Mouse (Mus musculus) thymus, postnatal 10 days (tissue): ENCODE data around the gene Fut7.
A peak's percentile ranks its signal among the peaks of the same experiment; 100 is the strongest.

ENCODE experiments used
- DNase-seq, 2 experiments: peaks; one replicate each; pipeline ENCODE4 v3.0.0; 2021; ENCODE audit warnings: low spot score in 2 of 2

Fut7 gene

GRCm38 (mm10) chr2:25460135-25460534, 37.1 kb downstream of the Fut7 start:
- DNase-seq = no peak

GRCm38 (mm10) chr2:25460551-25461309, 37.7 kb downstream of the Fut7 start, which contains the start of gene Paxx:
Gene Paxx (minus strand): TSS chr2:25461094.
- peak; percentile 91 to 95 for DNase-seq

- DNase-seq = no peak
These were observed 38.3 kb downstream of the Fut7 start for GRCm38 (mm10) chr2:25461407-25461806.

- no peak for DNase-seq
These were observed 40.6 kb downstream of the Fut7 start for GRCm38 (mm10) chr2:25463630-25464029.

GRCm38 (mm10) chr2:25465256-25465655, 42.2 kb downstream of the Fut7 start:
- DNase-seq = no peak

GRCm38 (mm10) chr2:25465816-25466635, 43.0 kb downstream of the Fut7 start:
- peak; percentile 74 to 83 for DNase-seq

GRCm38 (mm10) chr2:25467606-25468303, 44.7 kb downstream of the Fut7 start:
- no peak for DNase-seq

- no peak for DNase-seq
These were observed 46.2 kb downstream of the Fut7 start for GRCm38 (mm10) chr2:25468962-25469915.

GRCm38 (mm10) chr2:25469969-25470368, 46.9 kb downstream of the Fut7 start, which contains the start of gene Ptgds:
Gene Ptgds (minus strand): TSS chr2:25470046.
- DNase-seq = no peak

GRCm38 (mm10) chr2:25472550-25472949, 49.5 kb downstream of the Fut7 start:
- no peak for DNase-seq
